Mouse (Mus musculus) CH12.LX (cell line): ENCODE data around the gene Prss29. TPM values are rescaled to one million over a fixed set of nuclear protein-coding genes. Genes with fewer than 3 reads are reported as not detected.

Source experiments
- DNase-seq: peaks from one replicate; pipeline ENCODE4 v3.0.0-alpha.2; 2013; ENCODE audit errors: extremely low read depth
- H3K27ac ChIP-seq: 2 replicates; pipeline ENCODE4 v1.5.1; 2012; ENCODE audit warnings: low read depth, mild to moderate bottlenecking, control low read depth, moderate library complexity; ENCODE audit not compliant: insufficient read depth
- H3K27me3 ChIP-seq: replicated peaks from 2 replicates; pipeline ENCODE3; 2012; ENCODE audit warnings: inconsistent platforms
- H3K36me3 ChIP-seq, 2 experiments: replicated peaks in 1 of 2; 2 replicates each; pipeline versions ENCODE3 to v1.6.1; 2012; ENCODE audit warnings: inconsistent platforms in 1 of 2, low read length in 1 of 2, mild to moderate bottlenecking in 1 of 2, mixed read lengths in 1 of 2, moderate library complexity in 1 of 2; ENCODE audit not compliant: control insufficient read depth in 1 of 2, insufficient read depth in 1 of 2
- H3K4me1 ChIP-seq, 2 experiments: 2 replicates each; pipeline ENCODE4 v1.6.1; 2012; ENCODE audit warnings: inconsistent platforms in 1 of 2, moderate library complexity in 1 of 2; ENCODE audit not compliant: insufficient read depth in 2 of 2, control insufficient read depth in 1 of 2
- H3K4me2 ChIP-seq: 2 replicates; pipeline ENCODE4 v1.6.1; 2012; ENCODE audit warnings: low read depth, mild to moderate bottlenecking, control low read depth; ENCODE audit not compliant: poor library complexity, insufficient read depth, severe bottlenecking
- H3K4me3 ChIP-seq, 3 experiments: fragments of 150-350 bp in 1 of 3; sonication (generic) in 1 of 3; replicated peaks in 1 of 3; 2 replicates each; pipeline versions ENCODE3 to v1.5.1; 2011 to 2012; ENCODE audit warnings: low read depth in 2 of 3, low read length in 2 of 3, mild to moderate bottlenecking in 2 of 3, moderate library complexity in 2 of 3, control low read depth in 1 of 3, improper control_type of control experiment in 1 of 3, inconsistent platforms in 1 of 3, mixed read lengths in 1 of 3; ENCODE audit not compliant: poor library complexity in 1 of 3
- H3K79me2 ChIP-seq: replicated peaks from 2 replicates; pipeline ENCODE4 v1.6.1; 2012; ENCODE audit warnings: mild to moderate bottlenecking, moderate library complexity; ENCODE audit not compliant: control insufficient read depth, poor library complexity, insufficient read depth, severe bottlenecking; ENCODE audit errors: extremely low read depth
- H3K9ac ChIP-seq: 2 replicates; pipeline ENCODE4 v1.6.1; 2012; ENCODE audit warnings: low read depth, mild to moderate bottlenecking, control low read depth, moderate library complexity; ENCODE audit not compliant: insufficient read depth
- H3K9me3 ChIP-seq: replicated peaks from 2 replicates; pipeline ENCODE3; 2012; ENCODE audit warnings: low read length, inconsistent platforms, mixed read lengths
- CHD1 ChIP-seq: IDR thresholded peaks from 2 replicates; pipeline ENCODE4 v1.6.1; 2012; ENCODE audit warnings: low read depth, low read length, improper control_type of control experiment, inconsistent platforms
- CHD2 ChIP-seq: IDR thresholded peaks from 2 replicates; pipeline ENCODE4 v1.6.1; 2011; ENCODE audit warnings: low read length, improper control_type of control experiment
- CTCF ChIP-seq, 2 experiments: IDR thresholded peaks in 1 of 2; conservative IDR thresholded peaks in 1 of 2; 2 replicates each; pipeline ENCODE4 v1.5.1; 2011 to 2012; ENCODE audit warnings: low read depth in 2 of 2, low read length in 2 of 2, improper control_type of control experiment in 1 of 2, inconsistent platforms in 1 of 2, mild to moderate bottlenecking in 1 of 2, moderate library complexity in 1 of 2
- E2F4 ChIP-seq: IDR thresholded peaks from 2 replicates; pipeline ENCODE4 v1.6.1; 2011; ENCODE audit warnings: low read depth, low read length, improper control_type of control experiment; ENCODE audit not compliant: insufficient replicate concordance
- ELF1 ChIP-seq: IDR thresholded peaks from 2 replicates; pipeline ENCODE4 v1.6.1; 2014; ENCODE audit warnings: low read depth, mild to moderate bottlenecking, inconsistent platforms, low read length, improper control_type of control experiment
- ETS1 ChIP-seq: conservative IDR thresholded peaks from 2 replicates; pipeline ENCODE4 v1.6.1; 2012; ENCODE audit warnings: low read depth, mild to moderate bottlenecking, inconsistent platforms, low read length, improper control_type of control experiment, moderate library complexity
- IRF4 ChIP-seq: IDR thresholded peaks from 2 replicates; pipeline ENCODE4 v1.6.1; 2014; ENCODE audit warnings: low read depth, mild to moderate bottlenecking, inconsistent platforms, low read length, improper control_type of control experiment
- JUND ChIP-seq: conservative IDR thresholded peaks from 2 replicates; pipeline ENCODE4 v1.6.1; 2011; ENCODE audit warnings: low read depth, low read length, improper control_type of control experiment
- MAX ChIP-seq: IDR thresholded peaks from 2 replicates; pipeline ENCODE4 v1.6.1; 2011; ENCODE audit warnings: low read length, improper control_type of control experiment
- MYC ChIP-seq: IDR thresholded peaks from 2 replicates; pipeline ENCODE4 v1.6.1; 2011; ENCODE audit warnings: low read depth, mild to moderate bottlenecking, improper control_type of control experiment, low read length
- NELFE ChIP-seq: IDR thresholded peaks from 2 replicates; pipeline ENCODE4 v1.6.1; 2011; ENCODE audit warnings: low read depth, low read length, improper control_type of control experiment
- PAX5 ChIP-seq: IDR thresholded peaks from 2 replicates; pipeline ENCODE4 v1.6.1; 2012; ENCODE audit warnings: low read length, inconsistent platforms, mixed read lengths
- POLR2A ChIP-seq: IDR thresholded peaks from 2 replicates; pipeline ENCODE4 v1.6.1; 2011; ENCODE audit warnings: low read depth, mild to moderate bottlenecking, improper control_type of control experiment, low read length
- POLR2AphosphoS2 ChIP-seq: IDR thresholded peaks from 2 replicates; pipeline ENCODE4 v1.6.1; 2011; ENCODE audit warnings: low read depth, low read length, improper control_type of control experiment
- RCOR1 ChIP-seq: conservative IDR thresholded peaks from 2 replicates; pipeline ENCODE4 v1.6.1; 2012; ENCODE audit warnings: low read depth, mild to moderate bottlenecking, inconsistent platforms, low read length, improper control_type of control experiment
- SIN3A ChIP-seq: IDR thresholded peaks from 2 replicates; pipeline ENCODE4 v1.6.1; 2012; ENCODE audit warnings: low read length, improper control_type of control experiment, inconsistent platforms
- SMC3 ChIP-seq: IDR thresholded peaks from 2 replicates; pipeline ENCODE4 v1.6.1; 2011; ENCODE audit warnings: low read depth, low read length, improper control_type of control experiment
- TBP ChIP-seq: conservative IDR thresholded peaks from 2 replicates; pipeline ENCODE4 v1.6.1; 2011; ENCODE audit warnings: low read depth, low read length, improper control_type of control experiment
- TCF12 ChIP-seq: IDR thresholded peaks from 2 replicates; pipeline ENCODE4 v1.6.1; 2014; ENCODE audit warnings: low read depth, mild to moderate bottlenecking, inconsistent platforms, low read length, improper control_type of control experiment
- UBTF ChIP-seq: IDR thresholded peaks from 2 replicates; pipeline ENCODE4 v1.6.1; 2012; ENCODE audit warnings: low read depth, mild to moderate bottlenecking, inconsistent platforms, low read length, improper control_type of control experiment, moderate library complexity
- USF2 ChIP-seq: conservative IDR thresholded peaks from 2 replicates; pipeline ENCODE4 v1.6.1; 2011; ENCODE audit warnings: low read depth, low read length, improper control_type of control experiment
- ZC3H11A ChIP-seq: IDR thresholded peaks from 2 replicates; pipeline ENCODE4 v1.6.1; 2012; ENCODE audit warnings: low read depth, mild to moderate bottlenecking, inconsistent platforms, low read length, improper control_type of control experiment
- ZMIZ1 ChIP-seq: IDR thresholded peaks from 2 replicates; pipeline ENCODE4 v1.6.1; 2012; ENCODE audit warnings: low read depth, mild to moderate bottlenecking, inconsistent platforms, low read length, improper control_type of control experiment
- ZNF384 ChIP-seq: IDR thresholded peaks from 2 replicates; pipeline ENCODE4 v1.6.1; 2012; ENCODE audit warnings: low read depth, low read length, improper control_type of control experiment, inconsistent platforms
- dilution Hi-C: fragments of 300-500 bp; cut with MboI; formaldehyde crosslinking; loops from 2 replicates; pipeline ENCODE4 v1.14.3; 2020; ENCODE audit warnings: low sequenced_read_pairs; ENCODE audit not compliant: extremely low pct_unique_long_range_greater_than_20kb, extremely low pct_ligation_motif_present
- in situ Hi-C: fragments of 300-500 bp; cut with MboI; formaldehyde crosslinking; loops from 3 replicates; pipeline ENCODE4 v1.14.3; 2019; ENCODE audit warnings: low sequenced_read_pairs, low pct_ligation_motif_present, low pct_unique_long_range_greater_than_20kb, mixed read lengths
- polyA plus RNA-seq: library from polyadenylated mRNA; unstranded; fragments of >175 nt; gene quantifications from 2 replicates; pipeline ENCODE4 v1.2.1, GENCODE M21; 2012; ENCODE audit warnings: low read depth; ENCODE audit not compliant: insufficient read length
- total RNA-seq, 2 experiments: library from RNA; depleted of rRNA; stranded (reverse); fragments of 300-350 nt in 1 of 2; fragments of >200 nt in 1 of 2; gene quantifications; 2 replicates each; pipeline ENCODE4 v1.2.3; 2012 to 2014

The Prss29 gene
- total and polyA plus RNA-seq, 3 experiments, result not detected

GRCm38 (mm10) chr17:25308346-25308745, 10.1 kb upstream of the Prss29 start, which contains the start of gene Prss28:
Prss28 (plus strand) TSS chr17:25308646.
- dilution Hi-C loops, result no loop called here
- in situ Hi-C loops, result no loop called here

DNA sequence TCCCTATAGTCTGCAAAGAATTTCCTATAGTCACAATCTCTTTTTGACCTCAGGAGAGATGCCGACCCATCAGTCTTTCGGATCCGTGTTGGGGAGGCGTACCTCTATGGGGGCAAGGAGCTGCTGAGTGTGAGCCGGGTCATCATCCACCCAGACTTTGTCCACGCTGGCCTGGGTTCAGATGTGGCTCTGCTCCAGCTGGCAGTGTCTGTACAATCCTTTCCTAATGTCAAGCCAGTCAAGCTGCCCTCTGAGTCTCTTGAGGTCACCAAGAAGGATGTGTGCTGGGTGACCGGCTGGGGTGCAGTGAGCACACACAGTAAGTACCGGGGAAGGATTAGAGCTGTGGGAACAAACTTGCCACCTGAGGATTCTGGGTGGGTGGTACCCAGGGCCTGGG, 2.4 kb downstream of the Prss29 start:
- TF ChIP-seq POLR2A (no peak), SMC3 (no peak), ZNF384 (no peak), USF2 (no peak), ZC3H11A (no peak), E2F4 (no peak), CTCF (conservative IDR thresholded peaks at IDR 0.05 in 1 of 2, IDR thresholded peaks at IDR 0.05 in 1 of 2; ENCODE audit: low read depth in 2 of 2, low read length in 2 of 2) (no peak), MYC (no peak), PAX5 (no peak), MAX (no peak), JUND (no peak), POLR2AphosphoS2 (no peak), TCF12 (no peak), SIN3A (no peak), ETS1 (no peak), RCOR1 (no peak)
- no peak overlapping the region for H3K4me2 ChIP-seq

More at GRCm38 (mm10) chr17:25308346-25308745, 10.1 kb upstream of the Prss29 start, which contains the start of gene Prss28:
- Histone ChIP-seq H3K4me2 (no peak within 1 kb of the TSS), H3K4me1 (no peaks in the 10 kb centered on the region), H3K9me3 (peaks cover 8% of the 10 kb centered on the region), H3K9ac (no peak within 1 kb of the TSS), H3K36me3 (no peaks in the 10 kb centered on the region), H3K27me3 (peaks cover 91% of the 10 kb centered on the region), H3K27ac (no peak within 1 kb of the TSS), H3K4me3 (no peak within 1 kb of the TSS), H3K79me2 (no peaks in the 10 kb centered on the region)
- TF ChIP-seq SIN3A (no peak), CHD1 (no peak), ZC3H11A (no peak), ZMIZ1 (no peak), IRF4 (no peak), ELF1 (no peak), CHD2 (no peak), TBP (no peak), NELFE (no peak), POLR2AphosphoS2 (no peak), UBTF (no peak), ETS1 (no peak), USF2 (no peak)
- no peak for DNase-seq

More for the DNA sequence above, 2.4 kb downstream of the Prss29 start:
- no peaks in the 10 kb centered on the region for H3K36me3 ChIP-seq
- H3K4me1 ChIP-seq, result no peaks in the 10 kb centered on the region
- H3K9me3 ChIP-seq, result no peaks in the 10 kb centered on the region
- no peak overlapping the region for H3K27ac ChIP-seq
- H3K9ac ChIP-seq, result no peak overlapping the region
- no peak for DNase-seq
- dilution Hi-C loops, result no loop called here
- no peak overlapping the region for H3K4me3 ChIP-seq
- in situ Hi-C loops, result no loop called here
- H3K27me3 ChIP-seq, result peaks cover 76% of the 10 kb centered on the region
- H3K79me2 ChIP-seq, result no peaks in the 10 kb centered on the region
